Mouse (Mus musculus) limb, embryonic 12.5 days (tissue): ENCODE data around the gene Rnf111. TPM values are rescaled to one million over a fixed set of nuclear protein-coding genes. Genes with fewer than 3 reads are reported as not detected.
"Not testable (repeated sequence)": the region's sequence is repeated elsewhere in the genome, so short reads cannot be mapped to it uniquely, and the experiment has no call there.

Source experiments
- ATAC-seq: fragments of 200-750 bp; cut with Nextera tagmentation; 2 replicates; pipeline ENCODE4 v1.8.0; 2017; ENCODE audit warnings: low read depth, moderate TSS enrichment; ENCODE audit not compliant: insufficient number of reproducible peaks, insufficient read depth, low FRiP score, low TSS enrichment
- H3K27ac ChIP-seq: fragments of 300-500 bp; sonication (generic); 2 replicates; pipeline ENCODE4 v1.5.1; 2016; ENCODE audit warnings: mild to moderate bottlenecking, moderate library complexity
- H3K27me3 ChIP-seq: fragments of 300-500 bp; sonication (generic); 2 replicates; pipeline ENCODE4 v1.6.1; 2016; ENCODE audit warnings: mild to moderate bottlenecking, moderate library complexity
- H3K36me3 ChIP-seq: fragments of 300-500 bp; sonication (generic); 2 replicates; pipeline ENCODE4 v1.6.1; 2016; ENCODE audit warnings: mild to moderate bottlenecking, moderate library complexity
- H3K4me1 ChIP-seq: fragments of 300-500 bp; sonication (generic); replicated peaks from 2 replicates; pipeline ENCODE4 v1.6.1; 2016
- H3K4me2 ChIP-seq: fragments of 300-500 bp; sonication (generic); 2 replicates; pipeline ENCODE4 v1.6.1; 2016; ENCODE audit warnings: mild to moderate bottlenecking, moderate library complexity
- H3K4me3 ChIP-seq: fragments of 300-500 bp; sonication (generic); replicated peaks from 2 replicates; pipeline ENCODE4 v1.5.1; 2016; ENCODE audit warnings: mild to moderate bottlenecking
- H3K9ac ChIP-seq: fragments of 300-500 bp; sonication (generic); replicated peaks from 2 replicates; pipeline ENCODE4 v1.6.1; 2016; ENCODE audit warnings: mild to moderate bottlenecking, moderate library complexity
- H3K9me3 ChIP-seq: fragments of 300-500 bp; sonication (generic); 2 replicates; pipeline ENCODE4 v1.6.1; 2016; ENCODE audit warnings: mild to moderate bottlenecking, moderate library complexity
- WGBS: fragments of 180-500 bp; shearing (Covaris S2); methylation state at CpG from one replicate; pipeline ENCODE4 v1.1.7; 2016; 5-methylcytosine and 5-hydroxymethylcytosine counted together
- polyA plus RNA-seq: library from polyadenylated mRNA; unstranded; fragments of >200 nt; fragmentation: Nextera tagmentation; extraction: Ambion mirVana; gene quantifications from 2 replicates; pipeline ENCODE4 v1.2.1, GENCODE M21; 2016

Rnf111 gene
- 30.9 TPM in 2 replicates for polyA plus RNA-seq

- Histone ChIP-seq H3K27me3 (no peaks in the 10 kb centered on the region), H3K27ac (peak within 1 kb of the TSS; percentile 99), H3K4me1 (peaks cover 6% of the 10 kb centered on the region), H3K36me3 (peaks cover 9% of the 10 kb centered on the region), H3K9ac (peak within 1 kb of the TSS; percentile 97), H3K4me3 (peak within 1 kb of the TSS; percentile 95), H3K4me2 (peak within 1 kb of the TSS; percentile 63), H3K9me3 (no peaks in the 10 kb centered on the region)
- under 1% methylated on average over 45 of the region's 45 CpGs for WGBS
- peak; percentile 99 for ATAC-seq
Measured at GRCm38 (mm10) chr9:70503626-70504041, at the start of gene Rnf111. Rnf111 (minus strand) TSS chr9:70503725.

- not testable (repeated sequence) for H3K4me2 ChIP-seq, H3K9ac ChIP-seq, H3K4me3 ChIP-seq, H3K27ac ChIP-seq, ATAC-seq, H3K4me1 ChIP-seq, H3K27me3 ChIP-seq
- Histone ChIP-seq H3K9me3 (peaks cover 13% of the 10 kb centered on the region), H3K36me3 (peaks cover 44% of the 10 kb centered on the region)
- WGBS: 95% methylated on average over 2 of the region's 2 CpGs
Measured at GRCm38 (mm10) chr9:70552233-70552632, 48.7 kb upstream of the Rnf111 start.

- Histone ChIP-seq H3K4me3 (no peak overlapping the region), H3K4me1 (no peaks in the 10 kb centered on the region), H3K36me3 (peaks cover 44% of the 10 kb centered on the region), H3K9me3 (peaks cover 13% of the 10 kb centered on the region), H3K9ac (no peak overlapping the region), H3K27ac (no peak overlapping the region), H3K4me2 (no peak overlapping the region), H3K27me3 (no peaks in the 10 kb centered on the region)
- 97% methylated on average over 1 of the region's 1 CpGs for WGBS
- no peak for ATAC-seq
Measured at GRCm38 (mm10) chr9:70551524-70551923, 48.0 kb upstream of the Rnf111 start.

- Histone ChIP-seq H3K4me1 (peaks cover 5% of the 10 kb centered on the region), H3K4me3 (no peak overlapping the region), H3K9ac (no peak overlapping the region), H3K9me3 (peaks cover 10% of the 10 kb centered on the region), H3K36me3 (peaks cover 33% of the 10 kb centered on the region), H3K4me2 (no peak overlapping the region), H3K27me3 (no peaks in the 10 kb centered on the region), H3K27ac (no peak overlapping the region)
- WGBS: 83% methylated on average over 4 of the region's 4 CpGs
- no peak for ATAC-seq
Measured at GRCm38 (mm10) chr9:70548304-70548703, 44.8 kb upstream of the Rnf111 start.

GRCm38 (mm10) chr9:70546576-70546975 lies 43.1 kb upstream of the Rnf111 start:
- 94% methylated on average over 3 of the region's 3 CpGs for whole genome bisulfite sequencing
- H3K36me3 ChIP-seq: peaks cover 18% of the 10 kb centered on the region
- not testable (repeated sequence) for H3K9ac ChIP-seq, H3K27ac ChIP-seq, H3K9me3 ChIP-seq, H3K27me3 ChIP-seq, H3K4me1 ChIP-seq, ATAC-seq, H3K4me3 ChIP-seq, H3K4me2 ChIP-seq

- no peak overlapping the region for H3K4me3 ChIP-seq
- peaks cover 10% of the 10 kb centered on the region for H3K36me3 ChIP-seq
- WGBS: 78% methylated on average over 1 of the region's 1 CpGs
- ATAC-seq: no peak
- H3K27ac ChIP-seq: no peak overlapping the region
- H3K9me3 ChIP-seq: no peaks in the 10 kb centered on the region
- H3K4me2 ChIP-seq: no peak overlapping the region
- peaks cover 13% of the 10 kb centered on the region for H3K4me1 ChIP-seq
- H3K27me3 ChIP-seq: no peaks in the 10 kb centered on the region
- H3K9ac ChIP-seq: no peak overlapping the region
Measured at GRCm38 (mm10) chr9:70544831-70545230, 41.3 kb upstream of the Rnf111 start.

GRCm38 (mm10) chr9:70543985-70544384 lies 40.5 kb upstream of the Rnf111 start:
- no peak overlapping the region for H3K9ac ChIP-seq
- no peak for ATAC-seq
- H3K27ac ChIP-seq: no peak overlapping the region
- no peaks in the 10 kb centered on the region for H3K27me3 ChIP-seq
- peak overlapping the region; percentile 89 for H3K4me3 ChIP-seq
- H3K4me1 ChIP-seq: peaks cover 13% of the 10 kb centered on the region
- peak overlapping the region; percentile 78 for H3K4me2 ChIP-seq
- H3K9me3 ChIP-seq: no peaks in the 10 kb centered on the region
- peaks cover 8% of the 10 kb centered on the region for H3K36me3 ChIP-seq
- 75% methylated on average over 5 of the region's 5 CpGs for WGBS

- peaks cover 13% of the 10 kb centered on the region for H3K4me1 ChIP-seq
- peak overlapping the region; percentile 78 for H3K4me2 ChIP-seq
- no peaks in the 10 kb centered on the region for H3K27me3 ChIP-seq
- H3K4me3 ChIP-seq: peak overlapping the region; percentile 89
- peak overlapping the region; percentile 99 for H3K27ac ChIP-seq
- no peaks in the 10 kb centered on the region for H3K9me3 ChIP-seq
- H3K36me3 ChIP-seq: peaks cover 4% of the 10 kb centered on the region
- under 1% methylated on average over 64 of the region's 64 CpGs for WGBS
- H3K9ac ChIP-seq: peak overlapping the region; percentile 97
- peak; percentile 73 for ATAC-seq
Measured at GRCm38 (mm10) chr9:70543048-70543880, 39.7 kb upstream of the Rnf111 start.

GRCm38 (mm10) chr9:70542305-70543041 lies 38.9 kb upstream of the Rnf111 start, which contains the start of gene Sltm:
Sltm (plus strand) TSS chr9:70542754.
- Histone ChIP-seq H3K9ac (peak within 1 kb of the TSS; percentile 97), H3K4me1 (peaks cover 13% of the 10 kb centered on the region), H3K9me3 (no peaks in the 10 kb centered on the region), H3K27ac (peak within 1 kb of the TSS; percentile 99), H3K27me3 (no peaks in the 10 kb centered on the region), H3K4me2 (peak within 1 kb of the TSS; percentile 78), H3K36me3 (no peaks in the 10 kb centered on the region; the same call in 1 of the 2 replicates), H3K4me3 (peak within 1 kb of the TSS; percentile 89)
- peak; percentile 97 for ATAC-seq
- under 1% methylated on average over 71 of the region's 75 CpGs for WGBS

- ATAC-seq: no peak
Measured at GRCm38 (mm10) chr9:70541584-70541983, 38.1 kb upstream of the Rnf111 start.

DNA sequence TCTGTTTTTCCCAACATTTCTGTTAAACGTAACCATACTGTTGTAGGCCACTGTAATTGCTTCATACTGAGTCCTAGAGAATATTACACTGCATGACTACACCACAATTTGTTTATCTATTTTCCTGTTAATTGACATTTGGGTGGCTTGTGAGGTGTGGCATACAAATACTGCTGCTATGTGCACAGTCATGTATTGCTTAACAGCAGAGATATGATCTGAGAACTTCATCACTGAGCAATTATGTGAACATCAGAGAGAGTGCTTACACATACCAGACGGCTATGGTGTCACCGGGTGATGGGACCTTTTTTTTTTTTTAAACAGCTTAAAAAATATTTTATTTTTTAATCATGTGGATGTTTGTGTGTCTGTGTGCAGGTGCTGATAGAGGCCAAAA lies 29.8 kb upstream of the Rnf111 start:
- no peak overlapping the region for H3K4me2 ChIP-seq
- no peaks in the 10 kb centered on the region for H3K36me3 ChIP-seq
- ATAC-seq: no peak
- H3K9me3 ChIP-seq: no peaks in the 10 kb centered on the region
- no peak overlapping the region for H3K27ac ChIP-seq
- H3K9ac ChIP-seq: no peak overlapping the region
- WGBS: 78% methylated on average over 3 of the region's 3 CpGs
- no peaks in the 10 kb centered on the region for H3K27me3 ChIP-seq
- no peaks in the 10 kb centered on the region for H3K4me1 ChIP-seq
- H3K4me3 ChIP-seq: no peak overlapping the region

More at GRCm38 (mm10) chr9:70541584-70541983, 38.1 kb upstream of the Rnf111 start:
- Histone ChIP-seq H3K4me1 (peaks cover 13% of the 10 kb centered on the region), H3K9me3 (no peaks in the 10 kb centered on the region), H3K4me3 (peak overlapping the region; percentile 89), H3K36me3 (no peaks in the 10 kb centered on the region), H3K4me2 (peak overlapping the region; percentile 78), H3K9ac (peak overlapping the region; percentile 97; the same call in 1 of the 2 replicates), H3K27me3 (no peaks in the 10 kb centered on the region), H3K27ac (no peak overlapping the region)
- 12% methylated on average over 6 of the region's 6 CpGs for WGBS
